Mouse (Mus musculus): Measurements from ENCODE around the gene Trmt61a. TPM values are rescaled to one million over a fixed set of nuclear protein-coding genes. Genes with fewer than 3 reads are reported as not detected.

Trmt61a gene
- polyA plus RNA-seq, 1 experiment from 2014 or later, result 5.5 TPM

GRCm38 (mm10) chr12:111674850-111675486, 2.9 kb upstream of the Trmt61a start:
- no peaks in the 10 kb centered on the region for H3K27me3 ChIP-seq (ENCODE audit: control insufficient read depth, insufficient read depth, low read length)
- H3K9ac ChIP-seq (ENCODE audit: low read length), result no peak overlapping the region; the same call in 1 of the 2 replicates
- ATAC-seq (ENCODE audit: insufficient number of reproducible peaks, insufficient read depth, low FRiP score, low read depth), result no peak
- H3K27ac ChIP-seq (replicated peaks in 1 of 2; ENCODE audit: control insufficient read depth in 1 of 2, insufficient read depth in 1 of 2, low read depth in 2 of 2, low read length in 2 of 2), result 0 out of 4 replicates have a peak overlapping the region, but pooled peaks of 1 of the 2 experiments have one; percentile 14
- H3K9me3 ChIP-seq (ENCODE audit: control insufficient read depth, low read length), result no peaks in the 10 kb centered on the region
- no peak overlapping the region for H3K4me3 ChIP-seq (ENCODE audit: control insufficient read depth in 1 of 2, insufficient read depth in 1 of 2, low read depth in 1 of 2, low read length in 2 of 2)
- H3K4me1 ChIP-seq (ENCODE audit: control insufficient read depth in 2 of 2, insufficient read depth in 2 of 2, low read length in 2 of 2), result peaks cover 27 to 57% of the 10 kb centered on the region in 2 experiments
- H3K4me2 ChIP-seq (ENCODE audit: low read length), result no peak overlapping the region
- WGBS, result 5% methylated on average over 2 of the region's 2 CpGs
- no peaks in the 10 kb centered on the region for H3K36me3 ChIP-seq (ENCODE audit: control insufficient read depth, insufficient read depth, low read length)

- ATAC-seq (ENCODE audit: insufficient number of reproducible peaks, insufficient read depth, low FRiP score, low read depth), result no peak
- Histone ChIP-seq H3K4me1 (ENCODE audit: control insufficient read depth in 2 of 2, insufficient read depth in 2 of 2, low read length in 2 of 2) (peaks cover 23 to 48% of the 10 kb centered on the region in 2 experiments), H3K36me3 (ENCODE audit: control insufficient read depth, insufficient read depth, low read length) (peaks cover 5% of the 10 kb centered on the region), H3K4me3 (ENCODE audit: control insufficient read depth in 1 of 2, insufficient read depth in 1 of 2, low read depth in 1 of 2, low read length in 2 of 2) (no peak overlapping the region), H3K9me3 (ENCODE audit: control insufficient read depth, low read length) (no peaks in the 10 kb centered on the region), H3K27ac (replicated peaks in 1 of 2; ENCODE audit: control insufficient read depth in 1 of 2, insufficient read depth in 1 of 2, low read depth in 2 of 2, low read length in 2 of 2) (no peak overlapping the region), H3K4me2 (ENCODE audit: low read length) (no peak overlapping the region), H3K27me3 (ENCODE audit: control insufficient read depth, insufficient read depth, low read length) (no peaks in the 10 kb centered on the region), H3K9ac (ENCODE audit: low read length) (no peak overlapping the region)
- WGBS, result 84% methylated on average over 6 of the region's 6 CpGs
Measured at GRCm38 (mm10) chr12:111675797-111676580, 1.9 kb upstream of the Trmt61a start.

GRCm38 (mm10) chr12:111677421-111677820, 484 bp upstream of the Trmt61a start:
- Histone ChIP-seq H3K36me3 (ENCODE audit: control insufficient read depth, insufficient read depth, low read length) (peaks cover 13% of the 10 kb centered on the region), H3K9ac (ENCODE audit: low read length) (peak overlapping the region; percentile 78), H3K9me3 (ENCODE audit: control insufficient read depth, low read length) (no peaks in the 10 kb centered on the region), H3K4me3 (ENCODE audit: control insufficient read depth in 1 of 2, insufficient read depth in 1 of 2, low read depth in 1 of 2, low read length in 2 of 2) (peak overlapping the region; percentile 69 to 71), H3K27me3 (ENCODE audit: control insufficient read depth, insufficient read depth, low read length) (no peaks in the 10 kb centered on the region), H3K4me1 (ENCODE audit: control insufficient read depth in 2 of 2, insufficient read depth in 2 of 2, low read length in 2 of 2) (peaks cover 29 to 48% of the 10 kb centered on the region in 2 experiments), H3K4me2 (ENCODE audit: low read length) (peak overlapping the region; percentile 91), H3K27ac (replicated peaks in 1 of 2; ENCODE audit: control insufficient read depth in 1 of 2, insufficient read depth in 1 of 2, low read depth in 2 of 2, low read length in 2 of 2) (peak overlapping the region; percentile 95 to 98)
- ATAC-seq (ENCODE audit: insufficient number of reproducible peaks, insufficient read depth, low FRiP score, low read depth), result no peak; the same call in 1 of the 2 replicates
- WGBS, result 17% methylated on average over 5 of the region's 5 CpGs

GRCm38 (mm10) chr12:111678670-111678933, 697 bp downstream of the Trmt61a start:
- Histone ChIP-seq H3K4me2 (ENCODE audit: low read length) (peak overlapping the region; percentile 91), H3K4me1 (ENCODE audit: control insufficient read depth in 2 of 2, insufficient read depth in 2 of 2, low read length in 2 of 2) (peaks cover 33 to 55% of the 10 kb centered on the region in 2 experiments), H3K9me3 (ENCODE audit: control insufficient read depth, low read length) (no peaks in the 10 kb centered on the region), H3K36me3 (ENCODE audit: control insufficient read depth, insufficient read depth, low read length) (peaks cover 16% of the 10 kb centered on the region), H3K27me3 (ENCODE audit: control insufficient read depth, insufficient read depth, low read length) (no peaks in the 10 kb centered on the region), H3K27ac (replicated peaks in 1 of 2; ENCODE audit: control insufficient read depth in 1 of 2, insufficient read depth in 1 of 2, low read depth in 2 of 2, low read length in 2 of 2) (peak overlapping the region in 1 of 2 experiments; percentile 98; a peak in 1 of 4 replicates), H3K9ac (ENCODE audit: low read length) (peak overlapping the region; percentile 78), H3K4me3 (ENCODE audit: control insufficient read depth in 1 of 2, insufficient read depth in 1 of 2, low read depth in 1 of 2, low read length in 2 of 2) (peak overlapping the region; percentile 69 to 71)
- 5% methylated on average over 13 of the region's 13 CpGs for WGBS
- ATAC-seq (ENCODE audit: insufficient number of reproducible peaks, insufficient read depth, low FRiP score, low read depth), result no peak

- ATAC-seq (ENCODE audit: insufficient number of reproducible peaks, insufficient read depth, low FRiP score, low read depth), result no peak
- H3K36me3 ChIP-seq (ENCODE audit: control insufficient read depth, insufficient read depth, low read length), result peaks cover 17% of the 10 kb centered on the region
- H3K4me3 ChIP-seq (ENCODE audit: control insufficient read depth in 1 of 2, insufficient read depth in 1 of 2, low read depth in 1 of 2, low read length in 2 of 2), result peak overlapping the region; percentile 69 to 71
- H3K4me1 ChIP-seq (ENCODE audit: control insufficient read depth in 2 of 2, insufficient read depth in 2 of 2, low read length in 2 of 2), result peaks cover 32 to 55% of the 10 kb centered on the region in 2 experiments
- H3K4me2 ChIP-seq (ENCODE audit: low read length), result peak overlapping the region; percentile 91
- H3K27ac ChIP-seq (replicated peaks in 1 of 2; ENCODE audit: control insufficient read depth in 1 of 2, insufficient read depth in 1 of 2, low read depth in 2 of 2, low read length in 2 of 2), result no peak overlapping the region
- WGBS, result 31% methylated on average over 7 of the region's 7 CpGs
- H3K9me3 ChIP-seq (ENCODE audit: control insufficient read depth, low read length), result no peaks in the 10 kb centered on the region
- H3K27me3 ChIP-seq (ENCODE audit: control insufficient read depth, insufficient read depth, low read length), result no peaks in the 10 kb centered on the region
- peak overlapping the region; percentile 78 for H3K9ac ChIP-seq (ENCODE audit: low read length)
Measured at GRCm38 (mm10) chr12:111678997-111679396, 1.1 kb downstream of the Trmt61a start.

GRCm38 (mm10) chr12:111680661-111681060, 2.8 kb downstream of the Trmt61a start:
- Histone ChIP-seq H3K9me3 (ENCODE audit: control insufficient read depth, low read length) (no peaks in the 10 kb centered on the region), H3K27me3 (ENCODE audit: control insufficient read depth, insufficient read depth, low read length) (no peaks in the 10 kb centered on the region), H3K9ac (ENCODE audit: low read length) (no peak overlapping the region), H3K27ac (replicated peaks in 1 of 2; ENCODE audit: control insufficient read depth in 1 of 2, insufficient read depth in 1 of 2, low read depth in 2 of 2, low read length in 2 of 2) (no peak overlapping the region), H3K4me2 (ENCODE audit: low read length) (no peak overlapping the region), H3K36me3 (ENCODE audit: control insufficient read depth, insufficient read depth, low read length) (peaks cover 17% of the 10 kb centered on the region), H3K4me1 (ENCODE audit: control insufficient read depth in 2 of 2, insufficient read depth in 2 of 2, low read length in 2 of 2) (peaks cover 26 to 45% of the 10 kb centered on the region in 2 experiments), H3K4me3 (ENCODE audit: control insufficient read depth in 1 of 2, insufficient read depth in 1 of 2, low read depth in 1 of 2, low read length in 2 of 2) (no peak overlapping the region)
- ATAC-seq (ENCODE audit: insufficient number of reproducible peaks, insufficient read depth, low FRiP score, low read depth), result no peak
- WGBS, result 93% methylated on average over 13 of the region's 13 CpGs

GRCm38 (mm10) chr12:111681305-111681704, 3.4 kb downstream of the Trmt61a start:
- no peak for ATAC-seq (ENCODE audit: insufficient number of reproducible peaks, insufficient read depth, low FRiP score, low read depth)
- peaks cover 17% of the 10 kb centered on the region for H3K36me3 ChIP-seq (ENCODE audit: control insufficient read depth, insufficient read depth, low read length)
- H3K27me3 ChIP-seq (ENCODE audit: control insufficient read depth, insufficient read depth, low read length), result no peaks in the 10 kb centered on the region
- peak overlapping the region; percentile 64 for H3K9ac ChIP-seq (ENCODE audit: low read length)
- peak overlapping the region; percentile 39 to 94; a peak in 3 of 4 replicates for H3K27ac ChIP-seq (replicated peaks in 1 of 2; ENCODE audit: control insufficient read depth in 1 of 2, insufficient read depth in 1 of 2, low read depth in 2 of 2, low read length in 2 of 2)
- 80% methylated on average over 8 of the region's 8 CpGs for WGBS
- H3K4me1 ChIP-seq (ENCODE audit: control insufficient read depth in 2 of 2, insufficient read depth in 2 of 2, low read length in 2 of 2), result peaks cover 30 to 48% of the 10 kb centered on the region in 2 experiments
- H3K4me3 ChIP-seq (ENCODE audit: control insufficient read depth in 1 of 2, insufficient read depth in 1 of 2, low read depth in 1 of 2, low read length in 2 of 2), result no peak overlapping the region
- no peaks in the 10 kb centered on the region for H3K9me3 ChIP-seq (ENCODE audit: control insufficient read depth, low read length)
- H3K4me2 ChIP-seq (ENCODE audit: low read length), result no peak overlapping the region
